Mouse (Mus musculus) spleen, adult 2 months (tissue): ENCODE measurements around the gene Epdr1.

Experiments
- CTCF ChIP-seq: fragments of 200-500 bp; IDR thresholded peaks from 2 replicates; pipeline ENCODE4 v1.5.1; 2011; ENCODE audit warnings: mild to moderate bottlenecking, inconsistent platforms; ENCODE audit not compliant: insufficient read depth, insufficient read length, insufficient replicate concordance; ENCODE audit errors: extremely low read depth
- POLR2A ChIP-seq: fragments of 200-500 bp; IDR thresholded peaks from 2 replicates; pipeline ENCODE4 v1.6.1; 2011; ENCODE audit warnings: low read depth, low read length, inconsistent platforms

- no peak for TF ChIP-seq CTCF
- TF ChIP-seq POLR2A: no peak
Measured at GRCm38 (mm10) chr13:19649824-19650223, 30.1 kb upstream of the Epdr1 start.
